Mouse (Mus musculus) sigmoid colon, adult 10 weeks (tissue): ENCODE measurements around the gene Nudt8. TPM values are rescaled to one million over a fixed set of nuclear protein-coding genes. Genes with fewer than 3 reads are reported as not detected.

Experiments
- polyA plus RNA-seq: library from polyadenylated mRNA; stranded (reverse); fragments of 350-450 nt; fragmentation: Illumina TruSeq; extraction: RNeasy Lipid Tissue Mini Kit (QIAGEN cat#74804); gene quantifications from one replicate; pipeline ENCODE4 v1.2.3, GENCODE M21; 2014; ENCODE audit warnings: low read depth, low replicate concordance

Gene Nudt8
- not detected for polyA plus RNA-seq

GRCm38 (mm10) chr19:4000119-4000900, at the start of gene Nudt8, which contains the start of gene Gm49405:
Gene Nudt8 (plus strand): TSS chr19:4000580.
Gene Gm49405 (plus strand): TSS chr19:4000626.

GRCm38 (mm10) chr19:3958470-3958869, 41.9 kb upstream of the Nudt8 start, which contains the start of gene Aldh3b3:
Gene Aldh3b3 (plus strand): TSS chr19:3958645.

GRCm38 (mm10) chr19:3972229-3972628, 28.2 kb upstream of the Nudt8 start, which contains the start of gene Aldh3b2:
Gene Aldh3b2 (plus strand): TSS chr19:3972328.

GRCm38 (mm10) chr19:3986334-3986733, 14.0 kb upstream of the Nudt8 start, which contains the start of gene Acy3:
Gene Acy3 (plus strand): TSS chr19:3986570.

GRCm38 (mm10) chr19:3992416-3992815, 8.0 kb upstream of the Nudt8 start, which contains the start of gene Tbx10:
Gene Tbx10 (plus strand): TSS chr19:3992752.

GRCm38 (mm10) chr19:4003112-4003511, 2.7 kb downstream of the Nudt8 start, which contains the start of gene Doc2g:
Gene Doc2g (plus strand): TSS chr19:4003313.

GRCm38 (mm10) chr19:4012432-4013022, 12.1 kb downstream of the Nudt8 start, which contains the start of gene Ndufv1:
Gene Ndufv1 (minus strand): TSS chr19:4012806.

GRCm38 (mm10) chr19:4037788-4038232, 37.4 kb downstream of the Nudt8 start, which contains the start of gene Gstp1:
Gene Gstp1 (minus strand): TSS chr19:4037985.

GRCm38 (mm10) chr19:4045966-4046865, 45.8 kb downstream of the Nudt8 start, which contains the start of gene Gstp2:
Gene Gstp2 (minus strand): TSS chr19:4046023.

Other genes with a start within 250 kb of the Nudt8 start
- gene Kmt5b, start 233.2 kb upstream of the Nudt8 start, polyA plus RNA-seq, result 242 TPM
- gene Chka, start 148.8 kb upstream of the Nudt8 start, polyA plus RNA-seq, result 66.4 TPM
- gene Tcirg1, start 93.4 kb upstream of the Nudt8 start, polyA plus RNA-seq, result 3.8 TPM
- 5.1 TPM for gene Ndufs8, start 87.8 kb upstream of the Nudt8 start, polyA plus RNA-seq
- 0.50 TPM for gene Aldh3b1, start 70.8 kb upstream of the Nudt8 start, polyA plus RNA-seq
- 1.8 TPM for gene Unc93b1, start 65.4 kb upstream of the Nudt8 start, polyA plus RNA-seq
- gene Aldh3b3, start 41.9 kb upstream of the Nudt8 start, polyA plus RNA-seq, result not detected
- gene Aldh3b2, start 28.3 kb upstream of the Nudt8 start, polyA plus RNA-seq, result 0.44 TPM
- gene Acy3, start 14.0 kb upstream of the Nudt8 start, polyA plus RNA-seq, result 1.1 TPM
- not detected for gene Tbx10, start 7.8 kb upstream of the Nudt8 start, polyA plus RNA-seq
- 0.47 TPM for gene Gm49405, start within 50 bp of the Nudt8 start, polyA plus RNA-seq
- gene Doc2g, start 2.7 kb downstream of the Nudt8 start, polyA plus RNA-seq, result not detected
- gene Ndufv1, start 12.2 kb downstream of the Nudt8 start, polyA plus RNA-seq, result 8.4 TPM
- gene Gstp1, start 37.4 kb downstream of the Nudt8 start, polyA plus RNA-seq, result 27.6 TPM
- gene Gstp2, start 45.4 kb downstream of the Nudt8 start, polyA plus RNA-seq, result 2.6 TPM
- not detected for gene Gstp3, start 59.0 kb downstream of the Nudt8 start, polyA plus RNA-seq
- gene Cabp2, start 81.0 kb downstream of the Nudt8 start, polyA plus RNA-seq, result not detected
- 4.7 TPM for gene Cdk2ap2, start 96.6 kb downstream of the Nudt8 start, polyA plus RNA-seq
- gene Pitpnm1, start 99.4 kb downstream of the Nudt8 start, polyA plus RNA-seq, result 0.63 TPM
- gene Aip, start 125.3 kb downstream of the Nudt8 start, polyA plus RNA-seq, result 0.47 TPM
- gene Gpr152, start 139.2 kb downstream of the Nudt8 start, polyA plus RNA-seq, result not detected
- 0.66 TPM for gene Cabp4, start 143.5 kb downstream of the Nudt8 start, polyA plus RNA-seq
- 53.4 TPM for gene Coro1b, start 148.0 kb downstream of the Nudt8 start, polyA plus RNA-seq
- 10.0 TPM for gene Ptprcap, start 153.0 kb downstream of the Nudt8 start, polyA plus RNA-seq
- gene Rps6kb2, start 162.8 kb downstream of the Nudt8 start, polyA plus RNA-seq, result 3.2 TPM
- 1.9 TPM for gene Carns1, start 174.9 kb downstream of the Nudt8 start, polyA plus RNA-seq
- gene Tbc1d10c, start 190.7 kb downstream of the Nudt8 start, polyA plus RNA-seq, result 1.2 TPM
- 90.7 TPM for gene Ppp1ca, start 191.5 kb downstream of the Nudt8 start, polyA plus RNA-seq
- gene Rad9a, start 201.1 kb downstream of the Nudt8 start, polyA plus RNA-seq, result 2.5 TPM
- gene Clcf1, start 213.7 kb downstream of the Nudt8 start, polyA plus RNA-seq, result 0.44 TPM
- gene AC109138.7, start 213.8 kb downstream of the Nudt8 start, polyA plus RNA-seq, result not detected
- not detected for gene Pold4, start 231.3 kb downstream of the Nudt8 start, polyA plus RNA-seq